Mouse (Mus musculus) megakaryocyte, embryonic 14.5 days (primary cell): Measurements from ENCODE around the gene Slc38a11.

ENCODE experiments used
- FLI1 ChIP-seq: IDR thresholded peaks from 2 replicates; pipeline ENCODE4 v1.6.1; 2012; ENCODE audit warnings: low read length, inconsistent platforms, mixed read lengths
- GATA1 ChIP-seq: IDR thresholded peaks from 3 replicates; pipeline ENCODE4 v1.6.1; 2012; ENCODE audit warnings: mixed read lengths, low read length, inconsistent platforms, borderline replicate concordance

GRCm38 (mm10) chr2:65336608-65337007 lies 27.2 kb downstream of the Slc38a11 start:
- TF ChIP-seq GATA1 (no peak), FLI1 (no peak)
